Mouse (Mus musculus): ENCODE measurements at regions not wholly inside any gene's neighbourhood (a gene's known extent, or its start where the extent isn't known, plus 50 kb on each side); places are given as distances from the start of the nearest gene placed in this dataset.
"Not testable (repeated sequence)": the region's sequence is repeated elsewhere in the genome, so short reads cannot be mapped to it uniquely, and the experiment has no call there.

DNA sequence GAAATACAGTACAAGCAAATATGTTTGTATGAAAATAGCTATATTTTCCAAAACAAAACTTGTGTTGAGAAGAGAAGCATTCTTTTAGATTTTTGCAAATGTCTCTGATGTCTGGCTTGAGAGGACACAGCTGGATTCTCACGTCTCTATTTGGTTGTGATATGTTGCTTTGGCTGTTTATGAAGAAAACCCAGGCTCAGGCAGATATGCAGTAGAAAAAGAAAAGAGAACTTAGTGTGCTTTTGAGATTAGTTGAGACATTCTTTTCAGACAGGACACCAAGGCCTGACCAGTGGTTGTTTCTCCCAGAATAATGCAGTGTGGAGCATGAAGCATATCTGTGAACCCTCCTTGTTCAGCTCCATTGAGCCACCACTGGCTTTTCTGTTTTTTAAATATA is 178.8 kb upstream of the Mamld1 start:
- no peak for DNase-seq (ENCODE audit: low read depth, low spot score)

DNA sequence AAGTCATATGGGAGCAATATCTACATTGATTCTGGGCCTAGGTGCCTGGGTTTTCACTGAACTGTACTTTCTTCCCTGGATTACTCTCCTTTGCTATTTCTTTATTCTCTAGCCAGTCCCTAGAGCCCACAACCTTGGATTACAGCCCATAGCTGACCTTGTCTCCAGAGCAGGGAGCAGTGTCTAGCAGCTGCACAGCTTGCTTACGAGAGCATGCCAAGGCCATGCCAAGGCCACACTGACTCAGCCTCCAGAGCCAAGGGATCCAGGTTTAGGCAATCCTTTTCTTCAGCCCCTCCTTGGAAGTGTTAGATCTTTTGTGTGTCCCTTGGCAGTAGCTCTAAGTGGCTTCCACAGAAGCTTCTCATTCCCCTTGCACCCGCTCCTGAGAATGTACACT is 168.7 kb upstream of the Mamld1 start:
- DNase-seq (ENCODE audit: low read depth, low spot score): no peak

DNA sequence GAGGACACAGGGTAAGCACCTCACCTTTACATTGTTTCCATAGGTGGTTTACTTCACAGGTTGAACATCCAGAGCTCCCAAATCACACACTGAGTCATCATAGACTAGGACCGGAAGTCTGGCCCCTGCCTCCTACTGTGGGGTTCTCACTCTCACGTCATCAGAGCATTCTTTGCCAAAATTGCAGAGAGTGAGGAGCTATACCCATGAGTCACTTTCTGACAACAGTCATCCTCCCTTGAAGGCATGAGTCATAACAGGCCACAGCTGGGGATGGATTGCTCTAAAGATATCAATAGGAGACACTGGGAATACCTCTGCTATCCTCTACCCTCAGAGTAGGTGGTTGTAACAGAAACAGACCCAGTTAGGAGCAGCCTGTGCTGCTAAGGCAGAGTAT is 166.6 kb upstream of the Mamld1 start:
- no peak for DNase-seq (ENCODE audit: low read depth, low spot score)

DNA sequence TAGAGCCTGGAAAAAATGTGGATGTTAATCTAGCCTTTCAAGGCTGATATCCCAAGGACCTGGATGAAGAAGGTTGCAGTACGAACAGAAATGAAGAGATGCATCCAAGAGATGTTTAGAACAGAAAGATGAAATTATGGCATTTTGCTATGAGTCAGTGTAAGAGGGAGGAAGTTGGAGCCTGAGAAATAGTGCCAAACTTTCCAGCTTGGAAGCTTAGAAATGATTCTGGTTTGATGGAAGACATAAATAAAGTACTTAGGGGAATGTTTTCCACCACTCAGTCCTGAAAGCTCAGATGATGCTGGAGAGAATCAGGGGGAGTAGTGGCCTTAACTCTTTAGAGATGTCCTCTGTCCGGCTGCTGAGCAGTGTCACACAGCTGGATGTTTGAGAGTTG is 155.5 kb upstream of the Mamld1 start:
- DNase-seq (ENCODE audit: low read depth, low spot score): no peak

DNA sequence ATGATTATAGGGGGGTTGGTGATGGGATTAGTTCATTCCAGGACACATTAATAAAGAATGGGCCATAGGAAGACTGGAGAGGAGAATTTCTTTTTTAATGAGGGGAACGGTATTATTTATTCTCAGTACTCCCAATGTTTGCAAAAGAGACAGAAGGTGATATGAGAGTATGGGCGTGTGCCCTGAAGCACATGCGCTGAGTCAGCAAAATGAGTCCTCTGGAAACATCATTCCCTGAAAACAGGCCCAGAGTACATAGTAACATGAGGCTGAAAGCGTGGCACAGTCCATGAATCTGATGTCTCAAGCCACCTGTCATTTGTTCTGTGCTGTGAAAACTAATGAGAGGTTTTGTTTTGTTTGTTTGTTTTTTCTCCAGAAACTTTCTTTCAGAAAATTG is 154.5 kb upstream of the Mamld1 start:
- DNase-seq (ENCODE audit: low read depth, low spot score): no peak

DNA sequence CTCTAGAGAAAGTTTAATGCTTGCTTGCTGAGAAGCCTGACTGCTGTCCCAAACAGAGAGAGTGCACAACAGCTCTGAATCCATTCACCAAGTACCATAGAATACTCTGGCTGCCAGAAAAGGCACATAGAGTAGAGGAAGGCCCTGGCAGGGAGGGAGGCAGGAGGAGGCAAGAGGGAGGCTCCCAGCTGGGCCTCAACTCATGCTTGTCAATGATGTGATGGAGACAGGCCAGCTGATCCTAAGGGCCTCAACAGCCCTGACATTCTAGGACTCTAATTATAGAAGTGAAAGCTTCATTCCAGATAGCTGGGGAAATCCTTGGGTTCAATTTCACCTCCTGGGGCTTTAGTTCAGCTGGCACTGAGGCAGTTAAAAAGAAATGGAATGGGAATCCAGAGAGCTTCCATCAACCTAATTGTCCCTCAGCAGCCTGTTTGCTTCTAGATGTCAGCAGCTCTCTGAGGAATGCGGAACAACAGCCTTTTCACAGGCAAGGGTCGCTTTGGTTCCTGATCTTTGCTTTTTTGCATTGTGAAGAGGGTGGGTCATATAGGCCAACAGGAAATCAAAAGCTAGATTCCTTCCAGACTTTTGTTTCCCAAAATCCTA is 152.8 kb upstream of the Mamld1 start:
- DNase-seq (ENCODE audit: low read depth, low spot score): no peak

DNA sequence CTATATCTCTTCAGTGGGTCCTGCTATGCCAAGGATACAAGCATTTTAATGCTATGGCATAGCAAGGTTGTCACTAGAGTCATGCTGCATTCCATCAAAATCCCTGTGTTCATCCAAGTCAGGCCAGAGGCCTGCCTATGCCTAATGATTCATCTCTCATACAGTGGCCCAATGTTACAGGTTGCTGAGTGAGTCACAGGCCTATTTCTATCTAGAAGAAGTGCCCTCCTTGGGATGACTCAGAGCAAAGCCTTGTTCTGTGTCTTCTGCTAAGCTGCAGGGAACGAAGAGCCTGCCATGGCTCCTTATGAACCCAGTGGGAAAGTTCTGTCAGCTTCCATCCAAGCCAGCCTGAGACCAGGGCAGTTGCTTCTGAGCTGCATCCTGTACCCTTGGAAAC is 151.2 kb upstream of the Mamld1 start:
- not testable (repeated sequence) for DNase-seq (ENCODE audit: low read depth, low spot score)

DNA sequence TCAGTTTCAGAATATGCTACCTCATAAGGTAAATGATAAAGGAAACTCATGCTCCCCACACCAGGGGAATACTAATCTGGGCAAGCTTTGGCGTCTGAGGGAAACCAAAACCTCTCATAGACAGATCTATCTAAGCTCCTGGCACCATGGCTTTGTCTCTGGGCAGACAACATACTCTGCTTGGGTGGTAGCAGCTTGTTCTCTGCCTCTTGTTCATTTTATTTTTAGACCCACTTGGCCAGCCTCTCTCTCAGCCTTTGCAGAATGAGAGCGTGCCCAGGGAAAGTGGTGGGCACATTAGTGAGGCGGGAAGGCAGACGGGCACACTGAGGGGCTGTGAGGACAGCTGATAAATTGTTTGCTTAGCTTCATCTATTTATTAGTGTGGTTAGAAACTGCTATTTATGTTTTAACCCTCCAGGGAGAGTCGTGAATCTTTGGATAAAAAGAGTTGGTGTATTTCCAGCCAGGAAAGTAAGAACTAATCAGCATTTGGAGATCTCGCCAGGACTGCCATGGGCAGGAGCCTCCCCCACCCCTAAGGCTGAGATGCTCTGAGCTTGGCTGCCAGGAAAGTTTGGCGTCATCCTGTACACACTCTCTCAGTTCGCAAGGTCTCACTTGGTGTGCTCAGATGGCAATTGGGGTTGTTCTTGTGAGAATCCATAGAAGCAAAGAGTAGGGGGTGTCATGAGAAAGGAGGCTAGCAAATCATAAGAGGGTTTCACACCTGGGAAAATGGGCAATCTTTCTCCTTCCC is 150.2 kb upstream of the Mamld1 start:
- no peak for DNase-seq (ENCODE audit: low read depth, low spot score)

DNA sequence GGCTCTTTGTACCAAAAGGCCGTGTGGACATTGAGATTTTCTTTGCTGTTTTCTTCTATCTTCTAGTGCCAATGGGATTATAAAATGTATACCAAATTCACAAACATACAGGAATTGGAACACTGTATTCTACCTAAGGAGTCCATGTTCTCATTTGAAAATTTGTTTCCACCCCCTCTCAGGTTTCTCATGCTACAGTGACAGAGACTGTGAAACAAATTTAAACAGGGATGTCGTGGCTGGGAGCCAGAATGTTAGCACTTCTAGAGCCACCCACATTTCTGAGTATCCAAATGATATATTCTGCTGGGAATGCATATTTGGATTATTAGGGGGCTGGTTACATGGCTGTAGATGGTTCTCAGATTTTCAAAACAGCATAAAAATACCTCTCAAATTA is 124.4 kb upstream of the Mamld1 start:
- no peak for DNase-seq (ENCODE audit: low read depth, low spot score)

DNA sequence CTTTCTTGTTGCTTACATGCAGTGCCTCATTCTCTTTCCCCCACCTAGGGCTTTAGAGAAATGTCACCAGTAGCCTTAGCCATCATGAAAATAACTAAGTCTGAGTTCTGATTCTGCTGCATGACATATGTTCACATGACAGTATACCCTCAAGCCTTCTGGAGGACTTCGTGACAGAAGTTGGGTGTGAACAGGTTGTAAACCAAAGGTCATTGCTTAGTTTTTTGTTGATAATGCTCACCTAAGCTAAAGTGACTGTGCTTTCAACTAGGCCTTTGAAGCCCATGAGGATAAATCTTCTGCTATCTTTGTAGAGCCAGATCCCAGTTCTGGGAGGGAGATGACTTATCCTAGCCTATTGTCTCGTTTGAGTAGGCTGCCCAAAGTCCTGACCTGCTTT is 118.1 kb upstream of the Mamld1 start:
- DNase-seq (ENCODE audit: low read depth, low spot score): no peak

DNA sequence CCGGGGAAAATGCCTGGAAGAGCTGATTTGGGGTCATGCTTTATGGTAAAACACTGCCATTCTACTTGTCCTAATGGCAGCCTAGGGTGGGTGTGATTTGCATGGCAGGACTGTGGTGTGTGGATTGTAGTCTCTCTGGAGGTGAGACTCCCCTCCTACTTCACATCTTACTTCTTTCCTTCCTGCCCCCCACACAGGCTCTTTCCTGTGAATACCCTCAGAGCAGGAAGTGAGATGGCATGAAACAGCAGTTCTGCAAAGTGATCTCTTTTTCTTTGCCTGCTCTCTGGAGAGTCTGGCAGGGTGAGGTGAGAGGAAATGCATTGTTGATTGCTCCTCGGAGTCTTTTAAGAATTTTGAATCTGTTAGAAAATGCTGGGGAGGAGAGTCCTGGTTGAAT is 104.7 kb upstream of the Mamld1 start:
- no peak for DNase-seq (ENCODE audit: low read depth, low spot score)

DNA sequence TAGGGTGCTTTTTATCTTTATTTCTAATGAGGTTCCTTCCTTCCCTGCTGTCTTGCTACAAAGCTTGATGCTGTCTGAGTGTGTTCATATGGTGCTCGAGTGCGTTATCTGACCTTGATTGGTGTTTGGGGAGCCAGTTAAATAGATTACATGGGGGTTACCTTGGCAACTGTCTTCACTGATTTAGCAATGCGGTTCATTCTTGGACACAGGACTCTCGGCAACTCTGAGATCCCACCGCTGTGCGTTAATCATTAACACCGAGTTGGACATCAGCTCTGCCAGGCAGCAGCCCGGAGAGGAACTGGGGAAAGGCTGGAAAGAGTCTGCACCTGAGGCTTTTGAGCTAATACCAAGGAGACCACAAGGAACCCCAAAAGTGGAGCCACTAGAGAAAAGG is 104.0 kb upstream of the Mamld1 start:
- peak; percentile 1 for DNase-seq (ENCODE audit: low read depth, low spot score)

DNA sequence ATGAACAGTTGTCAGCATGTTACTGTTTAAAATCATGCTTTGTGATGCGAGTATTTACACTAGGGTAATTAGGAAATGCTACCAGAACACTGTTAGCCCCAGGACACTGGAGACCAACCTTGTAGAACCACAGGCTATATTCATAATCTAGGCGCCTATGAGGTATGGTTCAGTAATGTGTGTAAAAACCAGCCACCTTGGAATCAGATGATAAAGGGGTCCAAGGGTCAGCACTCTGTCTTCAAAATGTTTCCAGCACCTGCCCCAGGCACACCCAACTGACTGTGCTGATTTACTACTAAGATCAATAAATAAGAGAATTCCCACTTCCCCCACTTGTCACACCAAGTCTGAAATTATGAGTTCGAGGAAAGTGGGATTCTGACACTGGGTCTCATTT is 100.8 kb upstream of the Mamld1 start:
- no peak for DNase-seq (ENCODE audit: low read depth, low spot score)

DNA sequence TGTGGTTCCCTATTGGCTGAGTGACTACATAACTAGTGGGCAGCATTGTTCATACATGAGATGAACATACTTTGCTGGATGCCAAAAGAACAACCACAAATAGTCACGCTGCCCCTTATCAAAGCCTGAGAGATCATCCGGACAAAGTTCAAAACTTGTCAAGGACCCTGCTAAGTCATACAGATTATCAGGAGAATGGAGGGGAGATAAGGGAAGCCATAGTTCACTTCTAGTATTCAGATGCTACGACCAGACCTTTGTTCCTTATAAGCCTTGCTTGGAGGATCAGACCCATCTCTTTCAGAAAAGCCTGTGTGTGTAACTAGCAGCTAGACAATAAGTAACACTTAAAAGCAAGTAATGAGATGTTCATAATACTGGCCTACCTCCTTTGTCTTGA is 97.0 kb upstream of the Mamld1 start:
- DNase-seq (ENCODE audit: low read depth, low spot score): no peak
